Mouse (Mus musculus): ENCODE data around the gene Iqsec2.

DNA sequence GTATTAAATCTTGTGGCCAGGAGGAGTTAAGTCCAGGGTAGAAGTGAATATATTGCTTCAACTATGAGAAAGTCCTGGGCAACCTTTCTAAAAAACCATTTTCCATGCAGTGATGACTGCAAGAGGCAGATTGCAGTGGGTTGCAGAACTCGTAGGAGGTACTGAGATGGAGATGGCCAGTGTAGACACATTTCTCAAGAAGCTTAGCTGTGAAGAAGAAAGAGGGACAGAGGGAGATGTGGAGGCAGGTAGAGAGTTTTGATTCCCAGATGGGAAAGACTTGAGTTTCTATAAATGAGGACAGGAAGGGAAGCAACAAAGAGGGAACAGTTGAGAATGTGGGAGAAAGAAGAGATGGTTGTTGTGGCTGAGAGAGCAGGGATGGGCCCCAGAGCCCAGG is 47.2 kb downstream of the Iqsec2 start:
- TF ChIP-seq CTCF (IDR thresholded peaks at IDR 0.05) (no peak), POLR2A (IDR thresholded peaks at IDR 0.05; ENCODE audit: insufficient read depth, low read depth, low read length) (no peak)

Measured in heart, adult 2 months (tissue).